Mouse (Mus musculus) heart, adult 2 months (tissue): ENCODE data around the gene Mkrn1. TPM values are rescaled to one million over a fixed set of nuclear protein-coding genes. Genes with fewer than 3 reads are reported as not detected.

Source experiments
- DNase-seq, 2 experiments: peaks; one replicate each; pipeline ENCODE4 v3.0.0; 2021
- H3K27ac ChIP-seq: fragments of 200-600 bp; 2 replicates; pipeline ENCODE4 v1.8.1; 2022
- H3K27me3 ChIP-seq: fragments of 200-500 bp; 2 replicates; pipeline ENCODE4 v1.6.1; 2012; ENCODE audit warnings: mild to moderate bottlenecking, low read length, inconsistent platforms, mixed read lengths; ENCODE audit not compliant: control insufficient read depth, insufficient read depth
- H3K36me3 ChIP-seq: fragments of 200-500 bp; 2 replicates; pipeline ENCODE4 v1.6.1; 2012; ENCODE audit warnings: low read length, inconsistent platforms; ENCODE audit not compliant: control insufficient read depth, insufficient read depth
- H3K4me1 ChIP-seq: fragments of 200-500 bp; 2 replicates; pipeline ENCODE4 v1.6.1; 2011; ENCODE audit warnings: low read length; ENCODE audit not compliant: control insufficient read depth, insufficient read depth
- H3K4me3 ChIP-seq: fragments of 200-600 bp; 2 replicates; pipeline ENCODE4 v1.8.1; 2022
- H3K79me2 ChIP-seq: fragments of 200-500 bp; replicated peaks from 2 replicates; pipeline ENCODE4 v1.6.1; 2012; ENCODE audit warnings: mild to moderate bottlenecking, inconsistent platforms, low read length, moderate library complexity, mixed read lengths; ENCODE audit not compliant: control insufficient read depth, insufficient read depth
- H3K9ac ChIP-seq: fragments of 200-500 bp; 2 replicates; pipeline ENCODE4 v1.6.1; 2012; ENCODE audit warnings: low read depth, mild to moderate bottlenecking, control low read depth, inconsistent platforms, low read length, mixed read lengths
- CTCF ChIP-seq: fragments of 200-600 bp; IDR thresholded peaks from 2 replicates; pipeline ENCODE4 v1.8.1; 2022; ENCODE audit warnings: antibody characterized with exemption, mild to moderate bottlenecking, moderate library complexity
- EP300 ChIP-seq: fragments of 200-500 bp; IDR thresholded peaks from 2 replicates; pipeline ENCODE4 v1.6.1; 2011; ENCODE audit warnings: low read depth, low read length, control low read depth; ENCODE audit not compliant: insufficient read depth
- POLR2A ChIP-seq: fragments of 200-500 bp; IDR thresholded peaks from 2 replicates; pipeline ENCODE4 v1.6.1; 2011; ENCODE audit warnings: mild to moderate bottlenecking, low read depth, low read length, control low read depth; ENCODE audit not compliant: insufficient read depth
- WGBS: fragments of 180-500 bp; shearing (Covaris S2); methylation state at CpG from one replicate; pipeline ENCODE4 v1.1.7; 2018; 5-methylcytosine and 5-hydroxymethylcytosine counted together
- intact Hi-C: fragments of 180-260 bp; cut with DNase I; formaldehyde crosslinking; loops from one replicate; pipeline ENCODE4 v1.15.1; 2025
- polyA plus RNA-seq: library from polyadenylated mRNA; depleted of rRNA; stranded (reverse); fragments of >200 nt; gene quantifications from 2 replicates; pipeline ENCODE4 v1.2.3, GENCODE M21; 2012
- total RNA-seq, 2 experiments: library from RNA; stranded (reverse); gene quantifications; 2 replicates each; pipeline ENCODE4 v1.2.3; 2021

Gene Mkrn1
- total and polyA plus RNA-seq, 3 experiments: 48.8 to 156 (median 49.3) TPM

- H3K36me3 ChIP-seq: no peaks in the 10 kb centered on the region
These were observed 23.2 kb downstream of the Mkrn1 start for GRCm38 (mm10) chr6:39397046-39397445.

GRCm38 (mm10) chr6:39395916-39396315 lies 24.3 kb downstream of the Mkrn1 start:
- 66% methylated on average over 4 of the region's 4 CpGs for WGBS
- Histone ChIP-seq H3K79me2 (no peaks in the 10 kb centered on the region), H3K9ac (no peak overlapping the region), H3K4me3 (no peak overlapping the region), H3K27ac (no peak overlapping the region), H3K27me3 (no peaks in the 10 kb centered on the region), H3K36me3 (no peaks in the 10 kb centered on the region), H3K4me1 (no peaks in the 10 kb centered on the region)
- DNase-seq: no peak
- intact Hi-C loops: no loop called here
- TF ChIP-seq EP300: no peak

More at GRCm38 (mm10) chr6:39397046-39397445, 23.2 kb downstream of the Mkrn1 start:
- 94% methylated on average over 6 of the region's 6 CpGs for WGBS
- Histone ChIP-seq H3K79me2 (no peaks in the 10 kb centered on the region), H3K4me1 (no peaks in the 10 kb centered on the region), H3K27ac (no peak overlapping the region), H3K4me3 (no peak overlapping the region), H3K27me3 (no peaks in the 10 kb centered on the region), H3K9ac (no peak overlapping the region)
- intact Hi-C loops: no loop called here
- DNase-seq: no peak
- no peak for TF ChIP-seq POLR2A
- TF ChIP-seq CTCF: no peak
- TF ChIP-seq EP300: no peak

- H3K79me2 ChIP-seq: no peaks in the 10 kb centered on the region
- H3K9ac ChIP-seq: no peak overlapping the region
- intact Hi-C loops: no loop called here
- H3K36me3 ChIP-seq: no peaks in the 10 kb centered on the region
- no peak for DNase-seq
- no peak overlapping the region for H3K4me3 ChIP-seq
- no peak overlapping the region for H3K27ac ChIP-seq
- no peaks in the 10 kb centered on the region for H3K4me1 ChIP-seq
- WGBS: 90% methylated on average over 4 of the region's 4 CpGs
- no peaks in the 10 kb centered on the region for H3K27me3 ChIP-seq
- TF ChIP-seq POLR2A (no peak), CTCF (no peak), EP300 (no peak)
These were observed 24.8 kb downstream of the Mkrn1 start for GRCm38 (mm10) chr6:39395471-39395870.

- intact Hi-C loops: no loop called here
- no peaks in the 10 kb centered on the region for H3K36me3 ChIP-seq
These were observed 30.3 kb downstream of the Mkrn1 start for GRCm38 (mm10) chr6:39389988-39390387.

GRCm38 (mm10) chr6:39381125-39381880 lies 39.0 kb downstream of the Mkrn1 start, which contains the start of gene Rab19:
Gene Rab19 (plus strand): TSS chr6:39381175.
- Histone ChIP-seq H3K27me3 (no peaks in the 10 kb centered on the region), H3K79me2 (no peaks in the 10 kb centered on the region; the same call in 1 of the 2 replicates), H3K4me1 (peaks cover 3% of the 10 kb centered on the region), H3K9ac (peak within 1 kb of the TSS; percentile 45), H3K36me3 (no peaks in the 10 kb centered on the region), H3K27ac (peak within 1 kb of the TSS; percentile 49), H3K4me3 (peak within 1 kb of the TSS; percentile 59)
- TF ChIP-seq EP300: no peak
- TF ChIP-seq POLR2A: peak; percentile 27; the same call in 1 of the 2 replicates
- DNase-seq: peak; percentile 53 to 58
- intact Hi-C loops: no loop called here
- WGBS: 8% methylated on average over 20 of the region's 20 CpGs

More at GRCm38 (mm10) chr6:39389988-39390387, 30.3 kb downstream of the Mkrn1 start:
- no peak for TF ChIP-seq CTCF
- TF ChIP-seq EP300: no peak
- no peak for TF ChIP-seq POLR2A
- Histone ChIP-seq H3K27me3 (no peaks in the 10 kb centered on the region), H3K4me3 (no peak overlapping the region), H3K27ac (no peak overlapping the region), H3K4me1 (no peaks in the 10 kb centered on the region), H3K9ac (no peak overlapping the region), H3K79me2 (no peaks in the 10 kb centered on the region)
- no peak for DNase-seq
- WGBS: 89% methylated on average over 2 of the region's 2 CpGs

GRCm38 (mm10) chr6:39380276-39380675 lies 40.0 kb downstream of the Mkrn1 start:
- TF ChIP-seq CTCF (no peak), EP300 (no peak), POLR2A (no peak)
- no peak for DNase-seq
- intact Hi-C loops: no loop called here
- 89% methylated on average over 3 of the region's 3 CpGs for WGBS
- Histone ChIP-seq H3K27ac (no peak overlapping the region), H3K4me1 (peaks cover 3% of the 10 kb centered on the region), H3K27me3 (no peaks in the 10 kb centered on the region), H3K9ac (no peak overlapping the region), H3K36me3 (no peaks in the 10 kb centered on the region), H3K4me3 (no peak overlapping the region), H3K79me2 (no peaks in the 10 kb centered on the region; the same call in 1 of the 2 replicates)
